Mouse (Mus musculus) subcutaneous adipose tissue, adult 2 months (tissue): Measurements from ENCODE around the gene Efcab9. TPM values are rescaled to one million over a fixed set of nuclear protein-coding genes. Genes with fewer than 3 reads are reported as not detected.

Source experiments
- polyA plus RNA-seq: library from polyadenylated mRNA; depleted of rRNA; stranded (reverse); fragments of >200 nt; gene quantifications from 2 replicates; pipeline ENCODE4 v1.2.3, GENCODE M21; 2012; ENCODE audit warnings: low replicate concordance; rRNA removed

Efcab9 gene
- 0.18 and 0.49 TPM in 2 replicates for polyA plus RNA-seq

DNA sequence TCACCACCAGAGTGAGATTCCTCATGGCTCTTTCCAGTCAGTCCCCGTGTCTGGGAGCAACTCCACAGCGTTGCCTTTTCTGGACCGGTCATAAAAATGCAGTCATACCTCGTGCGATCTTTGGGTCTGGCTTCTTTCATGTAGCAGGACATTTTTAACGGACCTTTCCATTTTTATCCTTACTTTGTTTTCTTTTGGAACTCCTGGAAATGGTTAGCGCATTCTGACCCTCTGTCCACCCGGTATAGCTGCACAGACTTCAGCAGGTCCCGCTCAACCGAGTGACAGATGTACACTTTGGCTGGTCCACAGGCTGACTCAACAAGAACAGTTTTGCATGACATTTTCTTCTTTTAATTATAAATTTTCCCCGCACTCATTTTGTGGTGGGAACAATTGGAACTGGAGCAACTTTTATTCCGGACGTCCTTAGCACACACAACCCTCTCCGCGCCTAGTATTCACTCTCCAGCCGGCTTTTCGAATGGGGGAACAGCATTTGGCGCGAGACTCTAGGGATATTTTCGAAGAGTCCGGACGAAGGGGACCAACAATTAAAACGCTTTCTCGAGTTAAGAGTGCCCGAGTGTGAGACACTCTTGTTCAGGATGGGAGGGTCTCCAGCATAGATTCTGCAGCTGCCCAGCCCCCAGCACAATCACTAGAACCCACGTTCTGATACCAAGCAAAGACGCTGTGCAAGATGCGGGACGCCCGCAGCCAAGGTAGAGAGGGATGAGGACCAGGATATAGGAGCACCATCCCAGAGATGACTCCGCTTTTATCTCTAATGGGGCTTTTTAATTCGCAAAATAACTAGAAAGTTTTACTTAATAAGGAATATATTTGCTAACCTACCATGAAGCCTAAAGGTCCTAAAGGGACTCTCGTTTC is at the start of gene Efcab9:
Gene Efcab9, minus strand, starts transcription at position 211 of the 894 bp plus-strand sequence.

DNA sequence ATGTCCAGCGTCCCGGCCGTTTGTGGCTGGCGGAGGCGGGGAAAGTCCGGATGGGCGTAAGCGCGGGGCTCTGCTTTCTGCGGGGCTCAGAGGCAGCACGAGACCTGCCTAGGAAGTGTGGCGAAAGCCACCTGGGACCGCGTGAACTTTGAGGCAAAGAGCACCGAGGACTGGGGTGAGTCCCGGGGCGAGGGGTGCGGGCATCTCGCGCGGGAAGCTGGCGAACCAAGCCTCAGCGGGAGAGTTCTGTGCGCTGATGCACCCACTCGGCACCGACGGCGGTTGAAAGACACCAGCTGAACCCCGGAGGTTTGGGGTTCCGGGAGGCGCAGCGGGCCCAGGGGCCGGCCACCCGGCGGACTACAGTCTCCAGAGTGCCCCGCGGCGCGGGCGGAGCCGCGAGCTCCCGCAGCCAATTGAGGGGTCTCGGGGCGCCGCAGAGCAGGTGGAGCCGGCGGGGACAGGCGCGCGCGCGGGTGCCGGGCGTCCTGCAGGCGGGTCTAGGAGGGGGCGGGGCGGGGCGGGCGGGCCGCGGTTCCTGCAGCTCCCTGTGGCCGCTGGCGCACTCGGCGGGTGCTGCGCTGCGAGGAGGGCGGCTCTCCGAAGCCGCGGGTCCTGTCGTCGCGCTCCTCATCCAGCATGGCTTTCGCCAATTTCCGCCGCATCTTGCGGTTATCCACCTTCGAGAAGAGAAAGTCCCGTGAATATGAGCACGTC is 1.0 kb upstream of the Efcab9 start, which contains the start of gene Stk10:
Gene Stk10, plus strand, starts transcription at position 541 of the 717 bp plus-strand sequence.

Other genes with a start within 250 kb of the Efcab9 start
- 580 and 945 TPM in 2 replicates for gene Hba-a1, start 248.6 kb downstream of the Efcab9 start, polyA plus RNA-seq
- 0.36 and 1.1 TPM in 2 replicates for gene Hbq1b, start 245.1 kb downstream of the Efcab9 start, polyA plus RNA-seq
- gene Hba-a2, start 235.6 kb downstream of the Efcab9 start, polyA plus RNA-seq: 1,538 and 2,454 TPM in 2 replicates
- gene Hbq1a, start 232.0 kb downstream of the Efcab9 start, polyA plus RNA-seq: not detected in 2 replicates
- gene Sh3pxd2b, start 184.3 kb downstream of the Efcab9 start, polyA plus RNA-seq: 23.2 and 58.2 TPM in 2 replicates
- 11.8 and 25.6 TPM in 2 replicates for gene Ubtd2, start 76.7 kb downstream of the Efcab9 start, polyA plus RNA-seq
- gene Stk10, start 1.2 kb upstream of the Efcab9 start, polyA plus RNA-seq: 16.9 and 19.5 TPM in 2 replicates
- 51.0 and 62.6 TPM in 2 replicates for gene Fbxw11, start 110.6 kb upstream of the Efcab9 start, polyA plus RNA-seq